Mouse (Mus musculus) layer of hippocampus, adult 9-10 months (tissue): Measurements from ENCODE around the gene Vmn1r11.

ENCODE experiments used
- DNase-seq: peaks from one replicate; pipeline ENCODE4 v3.0.0; 2022; ENCODE audit warnings: low spot score

The Vmn1r11 gene

DNA sequence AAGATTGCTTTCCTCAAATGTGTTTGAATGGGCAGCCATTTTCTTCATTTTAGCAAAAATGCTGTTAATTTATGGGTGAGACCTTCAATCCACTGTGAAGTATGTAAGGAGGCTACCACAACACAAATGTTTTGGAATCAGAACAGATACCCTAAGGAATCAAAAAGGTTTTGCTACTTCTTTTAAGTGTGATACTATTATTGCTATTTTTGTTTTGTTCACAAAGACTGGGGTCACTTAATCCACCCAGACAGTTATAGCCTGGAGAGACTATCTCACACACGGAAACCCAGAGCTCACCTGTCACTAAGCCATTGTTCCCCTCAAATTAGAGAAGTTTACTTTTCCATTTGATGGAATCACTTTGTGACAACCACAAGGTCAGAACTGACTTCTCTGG is at the start of gene Vmn1r11:
Gene Vmn1r11, plus strand, starts transcription at position 301 of the 400 bp plus-strand sequence.
- no peak for DNase-seq

GRCm38 (mm10) chr6:57106358-57106757 is 26.9 kb upstream of the Vmn1r11 start:
- no peak for DNase-seq

- DNase-seq, result no peak
Observed at GRCm38 (mm10) chr6:57109154-57109553, 24.1 kb upstream of the Vmn1r11 start, which contains the start of gene Vmn1r10. Gene Vmn1r10 (plus strand): TSS chr6:57109454.

GRCm38 (mm10) chr6:57156619-57157018 is 23.4 kb downstream of the Vmn1r11 start, which contains the start of gene Vmn1r12:
Gene Vmn1r12 (plus strand): TSS chr6:57156919.
- DNase-seq, result no peak
